Mouse (Mus musculus): Measurements from ENCODE around the gene Rpl9-ps1. TPM values are rescaled to one million over a fixed set of nuclear protein-coding genes. Genes with fewer than 3 reads are reported as not detected.

The Rpl9-ps1 gene
- polyA plus RNA-seq, 1 experiment from 2014 or later: not detected

GRCm38 (mm10) chr11:83598207-83598837 lies 47.1 kb downstream of the Rpl9-ps1 start:
- WGBS: 68% methylated on average over 3 of the region's 3 CpGs
- Histone ChIP-seq H3K4me3 (replicated peaks; ENCODE audit: low read depth, low read length) (no peak overlapping the region), H3K9me3 (replicated peaks; ENCODE audit: low read length) (no peaks in the 10 kb centered on the region), H3K27me3 (ENCODE audit: insufficient read depth, low read length) (no peaks in the 10 kb centered on the region), H3K4me2 (ENCODE audit: low read length) (no peak overlapping the region), H3K4me1 (replicated peaks; ENCODE audit: insufficient read depth, low read length) (no peaks in the 10 kb centered on the region), H3K27ac (no peak overlapping the region), H3K36me3 (ENCODE audit: insufficient read depth, low read length) (no peaks in the 10 kb centered on the region), H3K9ac (ENCODE audit: low read depth, low read length) (no peak overlapping the region)
- DNase-seq (ENCODE audit: low spot score): no peak
- no peak for TF ChIP-seq CTCF (IDR thresholded peaks at IDR 0.05; ENCODE audit: low read depth)
- no peak for ATAC-seq (replicated peaks; ENCODE audit: low FRiP score, low read depth)

GRCm38 (mm10) chr11:83597796-83598195 lies 47.6 kb downstream of the Rpl9-ps1 start:
- no peak for TF ChIP-seq CTCF (IDR thresholded peaks at IDR 0.05; ENCODE audit: low read depth)
- DNase-seq (ENCODE audit: low spot score) (no peak), ATAC-seq (replicated peaks; ENCODE audit: low FRiP score, low read depth) (no peak)
- Histone ChIP-seq H3K36me3 (ENCODE audit: insufficient read depth, low read length) (no peaks in the 10 kb centered on the region), H3K27ac (no peak overlapping the region), H3K9me3 (replicated peaks; ENCODE audit: low read length) (no peaks in the 10 kb centered on the region), H3K4me1 (replicated peaks; ENCODE audit: insufficient read depth, low read length) (no peaks in the 10 kb centered on the region), H3K4me3 (replicated peaks; ENCODE audit: low read depth, low read length) (no peak overlapping the region), H3K27me3 (ENCODE audit: insufficient read depth, low read length) (no peaks in the 10 kb centered on the region), H3K9ac (ENCODE audit: low read depth, low read length) (no peak overlapping the region), H3K4me2 (ENCODE audit: low read length) (no peak overlapping the region)
- WGBS: 93% methylated on average over 7 of the region's 7 CpGs

- Histone ChIP-seq H3K27ac (no peak overlapping the region), H3K9ac (ENCODE audit: low read depth, low read length) (no peak overlapping the region), H3K9me3 (replicated peaks; ENCODE audit: low read length) (no peaks in the 10 kb centered on the region), H3K4me2 (ENCODE audit: low read length) (no peak overlapping the region), H3K27me3 (ENCODE audit: insufficient read depth, low read length) (no peaks in the 10 kb centered on the region), H3K4me3 (replicated peaks; ENCODE audit: low read depth, low read length) (no peak overlapping the region), H3K36me3 (ENCODE audit: insufficient read depth, low read length) (no peaks in the 10 kb centered on the region), H3K4me1 (replicated peaks; ENCODE audit: insufficient read depth, low read length) (no peaks in the 10 kb centered on the region)
- no peak for DNase-seq (ENCODE audit: low spot score)
- no peak for TF ChIP-seq CTCF (IDR thresholded peaks at IDR 0.05; ENCODE audit: low read depth)
- WGBS: 70% methylated on average over 7 of the region's 7 CpGs
- no peak for ATAC-seq (replicated peaks; ENCODE audit: low FRiP score, low read depth)
These were observed 49.6 kb downstream of the Rpl9-ps1 start for GRCm38 (mm10) chr11:83595669-83596455.

Other genes with a start within 250 kb of the Rpl9-ps1 start
- 0.38 and 0.49 TPM in 2 replicates for gene Rasl10b, start 236.5 kb downstream of the Rpl9-ps1 start, polyA plus RNA-seq (2015; fragmentation: Nextera tagmentation; extraction: Ambion mirVana)
- not detected in 2 replicates for gene Gas2l2, start 216.2 kb downstream of the Rpl9-ps1 start, polyA plus RNA-seq (2015; fragmentation: Nextera tagmentation; extraction: Ambion mirVana)
- 0.22 TPM in 1 of 2 replicates, not detected in the other for gene 1700020L24Rik, start 207.9 kb downstream of the Rpl9-ps1 start, polyA plus RNA-seq (2015; fragmentation: Nextera tagmentation; extraction: Ambion mirVana)
- 1.9 and 2.2 TPM in 2 replicates for gene Mmp28, start 182.6 kb downstream of the Rpl9-ps1 start, polyA plus RNA-seq (2015; fragmentation: Nextera tagmentation; extraction: Ambion mirVana)
- gene Taf15, start 172.5 kb downstream of the Rpl9-ps1 start, polyA plus RNA-seq (2015; fragmentation: Nextera tagmentation; extraction: Ambion mirVana): 5.7 and 6.7 TPM in 2 replicates
- not detected in 2 replicates for gene Heatr9, start 123.4 kb downstream of the Rpl9-ps1 start, polyA plus RNA-seq (2015; fragmentation: Nextera tagmentation; extraction: Ambion mirVana)
- gene Ccl5, start 115.1 kb downstream of the Rpl9-ps1 start, polyA plus RNA-seq (2015; fragmentation: Nextera tagmentation; extraction: Ambion mirVana): 0.47 and 0.79 TPM in 2 replicates
- gene Ccl9, start 67.0 kb downstream of the Rpl9-ps1 start, polyA plus RNA-seq (2015; fragmentation: Nextera tagmentation; extraction: Ambion mirVana): 3.6 and 4.1 TPM in 2 replicates
- 9.5 and 12.0 TPM in 2 replicates for gene Ccl6, start 52.5 kb downstream of the Rpl9-ps1 start, polyA plus RNA-seq (2015; fragmentation: Nextera tagmentation; extraction: Ambion mirVana)
- gene Ccl3, start 3.7 kb upstream of the Rpl9-ps1 start, polyA plus RNA-seq (2015; fragmentation: Nextera tagmentation; extraction: Ambion mirVana): 0.55 and 1.3 TPM in 2 replicates
- gene Ccl4, start 17.0 kb upstream of the Rpl9-ps1 start, polyA plus RNA-seq (2015; fragmentation: Nextera tagmentation; extraction: Ambion mirVana): 0.94 and 1.7 TPM in 2 replicates
- gene Wfdc17, start 58.4 kb upstream of the Rpl9-ps1 start, polyA plus RNA-seq (2015; fragmentation: Nextera tagmentation; extraction: Ambion mirVana): 3.5 and 6.6 TPM in 2 replicates
- gene Wfdc18, start 63.4 kb upstream of the Rpl9-ps1 start, polyA plus RNA-seq (2015; fragmentation: Nextera tagmentation; extraction: Ambion mirVana): 0.33 TPM in 1 of 2 replicates, not detected in the other
- gene Wfdc21, start 101.3 kb upstream of the Rpl9-ps1 start, polyA plus RNA-seq (2015; fragmentation: Nextera tagmentation; extraction: Ambion mirVana): 1.5 and 1.7 TPM in 2 replicates
- gene Heatr6, start 108.1 kb upstream of the Rpl9-ps1 start, polyA plus RNA-seq (2015; fragmentation: Nextera tagmentation; extraction: Ambion mirVana): 14.4 and 14.9 TPM in 2 replicates
- 88.8 and 92.6 TPM in 2 replicates for gene Hnf1b, start 204.4 kb upstream of the Rpl9-ps1 start, polyA plus RNA-seq (2015; fragmentation: Nextera tagmentation; extraction: Ambion mirVana)